17 mouse cellular contexts compared by ENCODE assay signal in genomic region chr4:83220761-83221557, GRCm38 (mm10).
"Had no signal": no experiment of that assay in that cellular context is flagged by ENCODE, and none has a peak within 500 bp of the region (broad histone marks: within the 10 kb centered on the region; RNA-seq: fewer than 3 reads in every experiment).

No protein-coding gene starts in this region.

- H3K4me1 ChIP-seq: megakaryocyte, embryonic 14.5 days; midbrain, embryonic 15.5 days; neural tube, embryonic 12.5 days; stomach, embryonic 15.5 days had no signal

- H3K27ac ChIP-seq: lung, embryonic 15.5 days; macrophage; midbrain, embryonic 13.5 days; midbrain, embryonic 15.5 days; neural tube, embryonic 12.5 days; stomach, embryonic 15.5 days; stomach, postnatal 0 days had no signal

- DNase-seq: lung, adult 2 months; lung, postnatal 14 days; lung, postnatal 36 days; right cerebral cortex, postnatal 14 days; thymus, adult 2 months; thymus, postnatal 25 days; thymus, postnatal 4 days had no signal

- ATAC-seq: lung, postnatal 0 days; midbrain, embryonic 13.5 days; midbrain, embryonic 15.5 days had no signal

- H3K4me2 ChIP-seq: lung, embryonic 15.5 days; midbrain, embryonic 11.5 days; midbrain, embryonic 13.5 days; midbrain, embryonic 15.5 days; neural tube, embryonic 12.5 days; stomach, embryonic 15.5 days had no signal

- H3K9ac ChIP-seq: lung, embryonic 15.5 days; midbrain, embryonic 13.5 days; midbrain, embryonic 15.5 days; neural tube, embryonic 12.5 days; stomach, embryonic 15.5 days had no signal

- H3K9me3 ChIP-seq: lung, embryonic 15.5 days; midbrain, embryonic 13.5 days; midbrain, embryonic 15.5 days; neural tube, embryonic 12.5 days; stomach, embryonic 15.5 days had no signal

- H3K27me3 ChIP-seq: lung, embryonic 15.5 days; midbrain, embryonic 13.5 days; midbrain, embryonic 15.5 days; neural tube, embryonic 12.5 days; stomach, embryonic 15.5 days had no signal

- H3K36me3 ChIP-seq: lung, embryonic 15.5 days; midbrain, embryonic 13.5 days; midbrain, embryonic 15.5 days; neural tube, embryonic 12.5 days; stomach, embryonic 15.5 days had no signal

- H3K4me3 ChIP-seq: lung, embryonic 15.5 days; megakaryocyte, embryonic 14.5 days; midbrain, embryonic 13.5 days; midbrain, embryonic 15.5 days; neural tube, embryonic 12.5 days; stomach, embryonic 15.5 days had no signal
